Mouse (Mus musculus) natural killer cell, adult 2 months (primary cell): Measurements from ENCODE around the gene Cnnm2.

Experiments
- DNase-seq, 2 experiments: peaks; one replicate each; pipeline ENCODE4 v3.0.0; 2022; ENCODE audit warnings: low spot score in 2 of 2

Cnnm2 gene

GRCm38 (mm10) chr19:46848381-46849268, 87.2 kb downstream of the Cnnm2 start:
- DNase-seq, result no peak

GRCm38 (mm10) chr19:46849443-46849997, 88.1 kb downstream of the Cnnm2 start:
- DNase-seq, result no peak

GRCm38 (mm10) chr19:46856232-46856631, 94.8 kb downstream of the Cnnm2 start:
- DNase-seq, result no peak

GRCm38 (mm10) chr19:46856780-46857179, 95.4 kb downstream of the Cnnm2 start:
- no peak for DNase-seq

- DNase-seq, result no peak
Observed at GRCm38 (mm10) chr19:46857277-46857989, 96.0 kb downstream of the Cnnm2 start.

- DNase-seq, result no peak
Observed at GRCm38 (mm10) chr19:46858200-46858599, 96.8 kb downstream of the Cnnm2 start.

- peak; percentile 18 to 40 for DNase-seq
Observed at GRCm38 (mm10) chr19:46862556-46862955, 101.2 kb downstream of the Cnnm2 start.

- peak; percentile 84 to 95 for DNase-seq
Observed at GRCm38 (mm10) chr19:46863236-46863927, 102.0 kb downstream of the Cnnm2 start.

- DNase-seq, result peak in 1 of 2 experiments; percentile 12
Observed at GRCm38 (mm10) chr19:46864079-46864478, 102.7 kb downstream of the Cnnm2 start.

GRCm38 (mm10) chr19:46864731-46865331, 103.4 kb downstream of the Cnnm2 start:
- DNase-seq, result no peak

GRCm38 (mm10) chr19:46865381-46865780, 104.0 kb downstream of the Cnnm2 start:
- no peak for DNase-seq

- DNase-seq, result peak; percentile 31 to 44
Observed at GRCm38 (mm10) chr19:46869049-46869448, 107.7 kb downstream of the Cnnm2 start.

GRCm38 (mm10) chr19:46869526-46869925, 108.1 kb downstream of the Cnnm2 start:
- peak; percentile 88 to 90 for DNase-seq

- no peak for DNase-seq
Observed at GRCm38 (mm10) chr19:46871096-46871495, 109.7 kb downstream of the Cnnm2 start.

GRCm38 (mm10) chr19:46871651-46872050, 110.3 kb downstream of the Cnnm2 start:
- no peak for DNase-seq

- no peak for DNase-seq
Observed at GRCm38 (mm10) chr19:46873924-46874323, 112.5 kb downstream of the Cnnm2 start.

- DNase-seq, result peak; percentile 67 to 79
Observed at GRCm38 (mm10) chr19:46875790-46876189, 114.4 kb downstream of the Cnnm2 start.

- DNase-seq, result no peak
Observed at GRCm38 (mm10) chr19:46877886-46878285, 116.5 kb downstream of the Cnnm2 start.

- peak; percentile 53 to 55 for DNase-seq
Observed at GRCm38 (mm10) chr19:46878346-46878745, 117.0 kb downstream of the Cnnm2 start.

GRCm38 (mm10) chr19:46879876-46880275, 118.5 kb downstream of the Cnnm2 start:
- DNase-seq, result no peak

GRCm38 (mm10) chr19:46885365-46885764, 124.0 kb downstream of the Cnnm2 start:
- no peak for DNase-seq
